Mouse (Mus musculus): ENCODE measurements at regions not wholly inside any gene's neighbourhood (a gene's known extent, or its start where the extent isn't known, plus 50 kb on each side); places are given as distances from the start of the nearest gene placed in this dataset.

DNA sequence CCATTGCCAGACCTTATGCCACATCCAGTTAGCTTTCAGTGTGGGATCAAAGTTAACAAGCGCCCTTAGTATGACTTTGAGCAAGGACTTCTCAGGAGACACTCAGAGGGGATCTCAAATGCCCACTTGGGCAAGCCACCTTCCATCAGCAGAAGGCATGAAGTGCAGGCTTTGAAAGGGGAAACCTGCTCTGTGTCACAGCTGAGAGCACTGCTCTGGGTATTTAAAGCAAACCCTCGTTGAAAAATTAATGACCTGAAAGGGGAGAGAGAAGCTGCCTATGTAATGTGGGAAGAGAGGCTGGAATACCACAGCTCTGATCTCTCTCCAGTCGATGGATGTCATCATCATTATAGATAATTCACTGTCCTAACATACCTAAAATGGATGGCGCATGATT lies 165.1 kb upstream of the Pappa start:
- 82% methylated on average over 4 of the region's 4 CpGs for WGBS

DNA sequence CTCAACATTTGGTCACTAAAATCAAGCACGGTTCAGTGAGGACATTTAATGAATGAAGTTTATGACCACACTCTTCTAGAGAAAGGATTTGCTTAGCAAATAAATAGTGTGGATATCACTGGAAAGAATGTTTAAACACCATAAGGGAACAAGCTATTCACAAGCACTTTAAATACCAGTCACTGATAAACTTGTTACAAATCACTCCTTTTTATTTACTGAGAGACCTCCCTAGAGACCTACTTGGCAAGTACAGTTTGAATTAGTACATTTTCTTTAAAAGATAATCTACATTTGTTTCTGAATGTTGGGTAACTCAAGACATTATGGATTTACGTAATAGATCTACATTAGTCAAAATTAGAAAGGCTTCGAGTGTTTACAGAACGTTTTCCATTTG lies 162.2 kb upstream of the Pappa start:
- Histone ChIP-seq H3K4me3 (ENCODE audit: low read depth, low read length) (no peak overlapping the region), H3K36me3 (ENCODE audit: control insufficient read depth, insufficient read depth, low read length) (no peaks in the 10 kb centered on the region), H3K27me3 (ENCODE audit: control insufficient read depth, insufficient read depth, low read depth, low read length) (no peaks in the 10 kb centered on the region), H3K27ac (ENCODE audit: low read length) (no peak overlapping the region), H3K4me1 (ENCODE audit: control insufficient read depth, insufficient read depth, low read length) (no peaks in the 10 kb centered on the region), H3K9me3 (replicated peaks; ENCODE audit: control insufficient read depth, low read length, poor library complexity, severe bottlenecking) (no peaks in the 10 kb centered on the region), H3K9ac (ENCODE audit: low read depth, low read length) (no peak overlapping the region), H3K4me2 (ENCODE audit: low read length) (no peak overlapping the region)
- ATAC-seq, result no peak
- 82% methylated on average over 4 of the region's 4 CpGs for WGBS

More for the DNA sequence above, 165.1 kb upstream of the Pappa start:
- no peak overlapping the region for H3K27ac ChIP-seq (ENCODE audit: low read length)
- no peak overlapping the region for H3K4me2 ChIP-seq (ENCODE audit: low read length)
- ATAC-seq, result no peak
- no peak overlapping the region for H3K9ac ChIP-seq (ENCODE audit: low read depth, low read length)
- no peaks in the 10 kb centered on the region for H3K36me3 ChIP-seq (ENCODE audit: control insufficient read depth, insufficient read depth, low read length)
- H3K27me3 ChIP-seq (ENCODE audit: control insufficient read depth, insufficient read depth, low read depth, low read length), result no peaks in the 10 kb centered on the region
- H3K4me3 ChIP-seq (ENCODE audit: low read depth, low read length), result no peak overlapping the region
- no peaks in the 10 kb centered on the region for H3K4me1 ChIP-seq (ENCODE audit: control insufficient read depth, insufficient read depth, low read length)
- H3K9me3 ChIP-seq (replicated peaks; ENCODE audit: control insufficient read depth, low read length, poor library complexity, severe bottlenecking), result no peaks in the 10 kb centered on the region
